In the genomic region with DNA sequence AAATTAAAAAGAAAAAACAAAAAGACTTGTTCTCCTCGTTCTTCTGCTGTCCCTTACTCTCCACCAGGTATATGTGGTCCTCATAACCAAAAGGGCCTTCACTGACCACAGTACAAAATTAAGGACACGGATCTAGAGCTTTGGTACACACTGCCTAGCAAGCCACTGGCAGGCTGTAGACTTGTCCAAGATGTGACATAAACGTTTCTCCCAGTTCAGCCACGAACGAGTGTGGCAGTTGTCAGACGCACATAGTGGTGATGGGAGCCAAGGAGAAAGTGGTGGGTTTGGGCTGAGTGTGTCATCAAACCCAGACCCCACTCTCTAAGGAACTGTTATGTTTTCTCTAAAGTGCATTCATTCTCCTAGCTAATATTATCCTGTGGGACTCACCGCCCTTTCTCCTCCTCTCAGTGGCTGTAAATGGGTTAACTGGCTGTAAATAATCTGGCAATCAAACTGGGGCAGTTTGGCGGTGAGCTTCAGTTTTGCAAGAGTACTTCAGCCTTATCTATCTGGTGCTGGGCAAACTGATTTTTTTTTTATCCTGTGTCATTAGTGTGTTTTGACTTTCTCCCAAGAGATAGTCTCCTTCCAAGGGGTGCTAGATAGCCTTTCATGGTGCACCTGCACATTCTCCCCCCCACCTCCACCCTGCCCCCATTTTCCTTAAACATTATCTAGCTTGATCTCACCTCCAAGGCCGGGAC, we compare ENCODE assay signal across 8 mouse cellular contexts. TPM values are rescaled to one million over a fixed set of nuclear protein-coding genes. Genes with fewer than 3 reads are reported as not detected.
A peak's percentile ranks its signal among the peaks of the same experiment; 100 is the strongest.
DNase-seq lines count a peak whose midpoint lies in the region; ATAC-seq and TF ChIP-seq lines count a peak whose summit lies in the region.

No protein-coding gene starts in this region.

- H3K4me2 ChIP-seq in limb, embryonic 13.5 days (replicated peaks) = peak overlapping the region; percentile 91
- H3K4me2 ChIP-seq in midbrain, postnatal 0 days (ENCODE audit: low read depth, low read length, poor library complexity, severe bottlenecking) = peak overlapping the region; percentile 64

- DNase-seq in gastrocnemius, postnatal 25 days = peak; percentile 24
- no peak for DNase-seq in gastrocnemius, postnatal 36 days
- no peak for DNase-seq in ES-E14 (ENCODE audit: low read depth, low spot score)
- DNase-seq in forebrain, embryonic 10.5 days (ENCODE audit: extremely low spot score, low spot score) = no peak
- peak; percentile 14 for DNase-seq in midbrain, postnatal 0 days (ENCODE audit: low spot score)
- no peak for DNase-seq in spleen, adult 12 weeks (ENCODE audit: low spot score)
- DNase-seq in kidney, postnatal 36 days = no peak

- no peak overlapping the region; the same call in 1 of the 2 replicates for H3K27ac ChIP-seq in ES-E14 (ENCODE audit: insufficient read depth, low read depth, low read length, poor library complexity, severe bottlenecking)
- H3K27ac ChIP-seq in forebrain, embryonic 10.5 days = peak overlapping the region; percentile 89
- peak overlapping the region; percentile 61 for H3K27ac ChIP-seq in limb, embryonic 13.5 days
- peak overlapping the region; percentile 73 for H3K27ac ChIP-seq in midbrain, postnatal 0 days (ENCODE audit: low read depth, low read length)

- WGBS in forebrain, embryonic 10.5 days = 25% methylated on average over 9 of the region's 9 CpGs
- WGBS in limb, embryonic 13.5 days = 16% methylated on average over 9 of the region's 9 CpGs
- 20% methylated on average over 9 of the region's 9 CpGs for WGBS in midbrain, postnatal 0 days

- in situ Hi-C loops in ES-E14 (cut with MboI; ENCODE audit: low sequenced_read_pairs in 2 of 2, unreplicated experiment in 2 of 2) = no loop called here

- peak overlapping the region; percentile 0; the same call in 1 of the 2 replicates for H3K9ac ChIP-seq in ES-E14 (ENCODE audit: insufficient read depth, low read depth, low read length, poor library complexity, severe bottlenecking)
- H3K9ac ChIP-seq in limb, embryonic 13.5 days = peak overlapping the region; percentile 8; the same call in 1 of the 2 replicates
- H3K9ac ChIP-seq in midbrain, postnatal 0 days (replicated peaks; ENCODE audit: low read length, poor library complexity, severe bottlenecking) = peak overlapping the region; percentile 56

- intact Hi-C loops in gastrocnemius, postnatal 36 days (cut with DNase I) = no loop called here

- peaks cover 0 to 11% of the 10 kb centered on the region in 2 experiments; a peak in 3 of 4 replicates for H3K4me1 ChIP-seq in ES-E14 (ENCODE audit: control insufficient read depth in 2 of 2, insufficient read depth in 2 of 2, low read length in 2 of 2, poor library complexity in 1 of 2)
- H3K4me1 ChIP-seq in forebrain, embryonic 10.5 days = peaks cover 20% of the 10 kb centered on the region
- H3K4me1 ChIP-seq in limb, embryonic 13.5 days = peaks cover 14% of the 10 kb centered on the region
- H3K4me1 ChIP-seq in midbrain, postnatal 0 days (ENCODE audit: insufficient read depth, low read length) = peaks cover 9% of the 10 kb centered on the region; the same call in 1 of the 2 replicates

- ATAC-seq in limb, embryonic 13.5 days (ENCODE audit: low FRiP score, low read depth) = peak; percentile 35; the same call in 1 of the 2 replicates
- ATAC-seq in midbrain, postnatal 0 days (ENCODE audit: low FRiP score) = peak; percentile 28

- H3K27me3 ChIP-seq in forebrain, embryonic 10.5 days (ENCODE audit: poor library complexity, severe bottlenecking) = no peaks in the 10 kb centered on the region
- no peaks in the 10 kb centered on the region for H3K27me3 ChIP-seq in limb, embryonic 13.5 days
- no peaks in the 10 kb centered on the region for H3K27me3 ChIP-seq in midbrain, postnatal 0 days (ENCODE audit: insufficient read depth, low read length)

- no peaks in the 10 kb centered on the region for H3K9me3 ChIP-seq in ES-E14 (ENCODE audit: control insufficient read depth, insufficient read depth, low read depth, low read length)
- H3K9me3 ChIP-seq in forebrain, embryonic 10.5 days = no peaks in the 10 kb centered on the region
- H3K9me3 ChIP-seq in limb, embryonic 13.5 days = no peaks in the 10 kb centered on the region
- H3K9me3 ChIP-seq in midbrain, postnatal 0 days (ENCODE audit: low read length) = no peaks in the 10 kb centered on the region

- no peak for TF ChIP-seq CTCF in midbrain, postnatal 0 days (IDR thresholded peaks at IDR 0.05)

- peak overlapping the region; percentile 46 to 72 for H3K4me3 ChIP-seq in ES-E14 (ENCODE audit: insufficient read depth in 1 of 2, low read depth in 1 of 2, low read length in 2 of 2, poor library complexity in 1 of 2, severe bottlenecking in 1 of 2)
- H3K4me3 ChIP-seq in forebrain, embryonic 10.5 days = peak overlapping the region; percentile 96
- peak overlapping the region; percentile 97 for H3K4me3 ChIP-seq in limb, embryonic 13.5 days
- H3K4me3 ChIP-seq in midbrain, postnatal 0 days (ENCODE audit: low read depth, low read length) = peak overlapping the region; percentile 62

- H3K36me3 ChIP-seq in ES-E14 (ENCODE audit: control insufficient read depth, insufficient read depth, low read length, poor library complexity, severe bottlenecking) = peaks cover 5% of the 10 kb centered on the region
- H3K36me3 ChIP-seq in forebrain, embryonic 10.5 days (replicated peaks) = peaks cover 26% of the 10 kb centered on the region
- H3K36me3 ChIP-seq in limb, embryonic 13.5 days = peaks cover 15% of the 10 kb centered on the region
- H3K36me3 ChIP-seq in midbrain, postnatal 0 days (ENCODE audit: insufficient read depth, low read length) = peaks cover 9% of the 10 kb centered on the region

TF ChIP-seq in ES-E14, 5 proteins besides CTCF, POLR2A, EP300 and RAD21:
- no peak for TF ChIP-seq CHD2 (IDR thresholded peaks at IDR 0.05; ENCODE audit: low read depth, low read length)
- no peak for TF ChIP-seq ZNF384 (IDR thresholded peaks at IDR 0.05; ENCODE audit: low read depth, low read length)
- TF ChIP-seq MAFK (IDR thresholded peaks at IDR 0.05; ENCODE audit: insufficient read depth, low read depth, low read length) = no peak
- TF ChIP-seq HCFC1 (IDR thresholded peaks at IDR 0.05; ENCODE audit: borderline replicate concordance, insufficient read depth, low read length) = no peak
- no peak for TF ChIP-seq ZC3H11A (IDR thresholded peaks at IDR 0.05; ENCODE audit: borderline replicate concordance, low read depth, low read length)

RNA-seq across cellular contexts. Expression of gene Gdf9, which starts 0.7 kb away (rescaled TPM):
- under 1 TPM; 0.20 to 0.54 TPM for total RNA-seq in gastrocnemius, postnatal 25 days (2021)
- under 1 TPM in 1 of 2 experiments, not detected in 1; 0.17 TPM for total RNA-seq in gastrocnemius, postnatal 36 days (2021)
- 0.21 and 0.45 TPM in 2 replicates for total RNA-seq in ES-E14 (2012; rRNA removed)
- polyA plus RNA-seq in forebrain, embryonic 10.5 days (2016; fragmentation: Nextera tagmentation; extraction: Ambion mirVana) = 1.1 and 2.0 TPM in 2 replicates
- 1.6 TPM in 2 replicates for polyA plus RNA-seq in limb, embryonic 13.5 days (2015; fragmentation: Nextera tagmentation; extraction: Ambion mirVana)
- 0.05 and 5.5 TPM in 2 replicates for total RNA-seq in midbrain, postnatal 0 days (2014; rRNA removed)
- 1.1 and 2.3 TPM in 2 replicates for polyA plus RNA-seq in midbrain, postnatal 0 days (2015; fragmentation: Nextera tagmentation; extraction: Ambion mirVana)

RNA-seq across cellular contexts. Expression of gene Uqcrq, which starts 0.9 kb away (rescaled TPM):
- 1,000 to 10,000 TPM; 1,448 to 1,479 TPM for total RNA-seq in gastrocnemius, postnatal 25 days (2021)
- total RNA-seq in gastrocnemius, postnatal 36 days (2021) = 1,000 to 10,000 TPM; 1,256 to 1,362 TPM
- total RNA-seq in ES-E14 (2012; rRNA removed) = 57.8 and 76.9 TPM in 2 replicates
- polyA plus RNA-seq in forebrain, embryonic 10.5 days (2016; fragmentation: Nextera tagmentation; extraction: Ambion mirVana) = 590 and 612 TPM in 2 replicates
- 449 and 478 TPM in 2 replicates for polyA plus RNA-seq in limb, embryonic 13.5 days (2015; fragmentation: Nextera tagmentation; extraction: Ambion mirVana)
- total RNA-seq in midbrain, postnatal 0 days (2014; rRNA removed) = 19.6 and 23.8 TPM in 2 replicates
- polyA plus RNA-seq in midbrain, postnatal 0 days (2015; fragmentation: Nextera tagmentation; extraction: Ambion mirVana) = 860 and 944 TPM in 2 replicates

RNA-seq across cellular contexts. Expression of gene Leap2, which starts 8.5 kb away (rescaled TPM):
- not detected for total RNA-seq in gastrocnemius, postnatal 25 days (2021)
- not detected for total RNA-seq in gastrocnemius, postnatal 36 days (2021)
- total RNA-seq in ES-E14 (2012; rRNA removed) = not detected in 2 replicates
- 0.32 TPM in 1 of 2 replicates, not detected in the other for polyA plus RNA-seq in forebrain, embryonic 10.5 days (2016; fragmentation: Nextera tagmentation; extraction: Ambion mirVana)
- 0.31 and 0.54 TPM in 2 replicates for polyA plus RNA-seq in limb, embryonic 13.5 days (2015; fragmentation: Nextera tagmentation; extraction: Ambion mirVana)
- not detected in 2 replicates for total RNA-seq in midbrain, postnatal 0 days (2014; rRNA removed)
- not detected in 2 replicates for polyA plus RNA-seq in midbrain, postnatal 0 days (2015; fragmentation: Nextera tagmentation; extraction: Ambion mirVana)

RNA-seq across cellular contexts. Expression of gene Gm10447, which starts 25.4 kb away (rescaled TPM):
- total RNA-seq in gastrocnemius, postnatal 25 days (2021) = not detected
- not detected for total RNA-seq in gastrocnemius, postnatal 36 days (2021)
- not detected in 2 replicates for total RNA-seq in ES-E14 (2012; rRNA removed)
- not detected in 2 replicates for polyA plus RNA-seq in forebrain, embryonic 10.5 days (2016; fragmentation: Nextera tagmentation; extraction: Ambion mirVana)
- 0.18 and 0.29 TPM in 2 replicates for polyA plus RNA-seq in limb, embryonic 13.5 days (2015; fragmentation: Nextera tagmentation; extraction: Ambion mirVana)
- total RNA-seq in midbrain, postnatal 0 days (2014; rRNA removed) = not detected in 2 replicates
- 0.11 TPM in 2 replicates for polyA plus RNA-seq in midbrain, postnatal 0 days (2015; fragmentation: Nextera tagmentation; extraction: Ambion mirVana)

RNA-seq across cellular contexts. Expression of gene Shroom1, which starts 25.5 kb away (rescaled TPM):
- under 1 TPM; 0.23 to 0.35 TPM for total RNA-seq in gastrocnemius, postnatal 25 days (2021)
- total RNA-seq in gastrocnemius, postnatal 36 days (2021) = under 1 TPM; 0.38 to 0.59 TPM
- total RNA-seq in ES-E14 (2012; rRNA removed) = 0.74 and 1.7 TPM in 2 replicates
- polyA plus RNA-seq in forebrain, embryonic 10.5 days (2016; fragmentation: Nextera tagmentation; extraction: Ambion mirVana) = 1.2 and 1.7 TPM in 2 replicates
- polyA plus RNA-seq in limb, embryonic 13.5 days (2015; fragmentation: Nextera tagmentation; extraction: Ambion mirVana) = 7.9 TPM in 2 replicates
- 5.4 and 10.9 TPM in 2 replicates for total RNA-seq in midbrain, postnatal 0 days (2014; rRNA removed)
- 3.4 and 4.1 TPM in 2 replicates for polyA plus RNA-seq in midbrain, postnatal 0 days (2015; fragmentation: Nextera tagmentation; extraction: Ambion mirVana)

Comparison
In these comparisons a context has a peak if more than half of its experiments do, and no peak if none do; other contexts are left out.
1. DNase-seq: peak in gastrocnemius, postnatal 25 days (single experiment) and midbrain, postnatal 0 days (single experiment); none in gastrocnemius, postnatal 36 days (0 of 2), ES-E14 (single experiment), forebrain, embryonic 10.5 days (single experiment), spleen, adult 12 weeks (single experiment) and kidney, postnatal 36 days (0 of 2).
2. H3K9ac ChIP-seq: peak in every context shown above with its lines; median percentile 56 in midbrain, postnatal 0 days; 8 in limb, embryonic 13.5 days; 0 in ES-E14.
3. RNA of gene Uqcrq, which starts 0.9 kb away (total RNA-seq): 1,448 to 1,479 TPM in gastrocnemius, postnatal 25 days and 1,256 to 1,362 TPM in gastrocnemius, postnatal 36 days; 57.8 to 76.9 TPM in ES-E14 and 19.6 to 23.8 TPM in midbrain, postnatal 0 days; every median in the first group is over 10 times any median in the second.
4. Peak in every context shown above with its lines, with median percentiles within 50 percentile points of each other: H3K4me3 ChIP-seq.